Mouse (Mus musculus) c-Kit-positive CD71-positive TER-119-negative erythroid progenitor cells, embryonic 14.5 days (primary cell): ENCODE results near the gene Stk39.

Experiments used
- DNase-seq: peaks from one replicate; pipeline ENCODE4 v3.0.0-alpha.2; 2013; ENCODE audit warnings: low read depth

Stk39 gene

GRCm38 (mm10) chr2:68458115-68458514 is 14.0 kb downstream of the Stk39 start:
- DNase-seq, result no peak

- no peak for DNase-seq
These were observed 14.5 kb downstream of the Stk39 start for GRCm38 (mm10) chr2:68457455-68458032.

GRCm38 (mm10) chr2:68456899-68457298 is 15.2 kb downstream of the Stk39 start:
- DNase-seq, result no peak

GRCm38 (mm10) chr2:68452379-68452778 is 19.7 kb downstream of the Stk39 start:
- no peak for DNase-seq

- no peak for DNase-seq
These were observed 24.0 kb downstream of the Stk39 start for GRCm38 (mm10) chr2:68448035-68448434.

- no peak for DNase-seq
These were observed 28.9 kb downstream of the Stk39 start for GRCm38 (mm10) chr2:68443141-68443540.

GRCm38 (mm10) chr2:68442113-68442717 is 29.9 kb downstream of the Stk39 start:
- DNase-seq, result no peak

- DNase-seq, result no peak
These were observed 32.5 kb downstream of the Stk39 start for GRCm38 (mm10) chr2:68439614-68440013.

- no peak for DNase-seq
These were observed 34.1 kb downstream of the Stk39 start for GRCm38 (mm10) chr2:68437920-68438319.

GRCm38 (mm10) chr2:68437216-68437615 is 34.9 kb downstream of the Stk39 start:
- DNase-seq, result no peak

- no peak for DNase-seq
These were observed 35.8 kb downstream of the Stk39 start for GRCm38 (mm10) chr2:68436305-68436704.

- no peak for DNase-seq
These were observed 36.4 kb downstream of the Stk39 start for GRCm38 (mm10) chr2:68435494-68436255.

GRCm38 (mm10) chr2:68434997-68435396 is 37.1 kb downstream of the Stk39 start:
- no peak for DNase-seq

GRCm38 (mm10) chr2:68434576-68434975 is 37.5 kb downstream of the Stk39 start:
- DNase-seq, result no peak

GRCm38 (mm10) chr2:68433736-68434312 is 38.2 kb downstream of the Stk39 start:
- DNase-seq, result no peak

- no peak for DNase-seq
These were observed 39.2 kb downstream of the Stk39 start for GRCm38 (mm10) chr2:68432834-68433233.

- DNase-seq, result no peak
These were observed 40.8 kb downstream of the Stk39 start for GRCm38 (mm10) chr2:68431024-68431962.

GRCm38 (mm10) chr2:68430493-68430892 is 41.6 kb downstream of the Stk39 start:
- DNase-seq, result no peak

GRCm38 (mm10) chr2:68429436-68429835 is 42.6 kb downstream of the Stk39 start:
- DNase-seq, result no peak

GRCm38 (mm10) chr2:68426977-68427577 is 45.0 kb downstream of the Stk39 start:
- DNase-seq, result no peak

- DNase-seq, result peak; percentile 42
These were observed 46.0 kb downstream of the Stk39 start for GRCm38 (mm10) chr2:68426074-68426473.
